In genomic region chr11:100391081-100391883, GRCm38 (mm10) we compare ENCODE assay signal across 8 mouse cellular contexts. TPM values are rescaled to one million over a fixed set of nuclear protein-coding genes. Genes with fewer than 3 reads are reported as not detected.
DNase-seq lines count a peak whose midpoint lies in the region; ATAC-seq lines count a peak whose summit lies in the region.

No protein-coding gene starts in this region.

- WGBS in hindbrain, embryonic 15.5 days: 59% methylated on average over 9 of the region's 9 CpGs
- 71% methylated on average over 9 of the region's 9 CpGs for WGBS in liver, embryonic 11.5 days
- WGBS in neural tube, embryonic 15.5 days: 60% methylated on average over 9 of the region's 9 CpGs

- no peaks in the 10 kb centered on the region for H3K36me3 ChIP-seq in hindbrain, embryonic 15.5 days
- no peaks in the 10 kb centered on the region; the same call in 1 of the 2 replicates for H3K36me3 ChIP-seq in liver, embryonic 11.5 days (ENCODE audit: control insufficient read depth, insufficient read depth, low read length)
- H3K36me3 ChIP-seq in neural tube, embryonic 15.5 days: no peaks in the 10 kb centered on the region

- H3K9me3 ChIP-seq in hindbrain, embryonic 15.5 days: no peaks in the 10 kb centered on the region
- no peaks in the 10 kb centered on the region for H3K9me3 ChIP-seq in liver, embryonic 11.5 days (ENCODE audit: control insufficient read depth, low read length)
- no peaks in the 10 kb centered on the region for H3K9me3 ChIP-seq in neural tube, embryonic 15.5 days (replicated peaks)

- H3K4me3 ChIP-seq in hindbrain, embryonic 15.5 days: no peak overlapping the region
- H3K4me3 ChIP-seq in liver, embryonic 11.5 days (ENCODE audit: low read depth, low read length): no peak overlapping the region
- no peak overlapping the region for H3K4me3 ChIP-seq in neural tube, embryonic 15.5 days (replicated peaks)

- H3K4me2 ChIP-seq in hindbrain, embryonic 15.5 days: no peak overlapping the region
- H3K4me2 ChIP-seq in liver, embryonic 11.5 days: peak overlapping the region; percentile 37
- H3K4me2 ChIP-seq in neural tube, embryonic 15.5 days: no peak overlapping the region

- peak; percentile 43; the same call in 1 of the 2 replicates for ATAC-seq in hindbrain, embryonic 15.5 days (ENCODE audit: low FRiP score, low read depth)
- ATAC-seq in liver, embryonic 11.5 days (replicated peaks; ENCODE audit: low FRiP score): peak; percentile 24; the same call in 1 of the 2 replicates
- peak; percentile 37; the same call in 1 of the 2 replicates for ATAC-seq in neural tube, embryonic 15.5 days (ENCODE audit: low FRiP score)

- DNase-seq in ovary, adult 18-20 months (ENCODE audit: low spot score): peak; percentile 72
- no peak for DNase-seq in ovary, postnatal 10 days (ENCODE audit: low spot score)
- peak; percentile 86 for DNase-seq in gastrocnemius, postnatal 14 days
- DNase-seq in liver, embryonic 11.5 days (ENCODE audit: low spot score): no peak
- no peak for DNase-seq in left cerebral cortex, adult 18-20 months (ENCODE audit: low spot score in 2 of 2)
- DNase-seq in layer of hippocampus, adult 9-10 months (ENCODE audit: low spot score): no peak

- intact Hi-C loops in gastrocnemius, postnatal 14 days (cut with DNase I; ENCODE audit: low total_unique reads): no loop called here

- no peak overlapping the region; the same call in 1 of the 2 replicates for H3K27ac ChIP-seq in hindbrain, embryonic 15.5 days (replicated peaks)
- H3K27ac ChIP-seq in liver, embryonic 11.5 days (ENCODE audit: low read depth, low read length): peak overlapping the region; percentile 38
- H3K27ac ChIP-seq in neural tube, embryonic 15.5 days (replicated peaks): peak overlapping the region; percentile 49; the same call in 1 of the 2 replicates

- H3K9ac ChIP-seq in hindbrain, embryonic 15.5 days: no peak overlapping the region
- H3K9ac ChIP-seq in liver, embryonic 11.5 days (ENCODE audit: low read depth, low read length): no peak overlapping the region
- H3K9ac ChIP-seq in neural tube, embryonic 15.5 days (replicated peaks): no peak overlapping the region

- H3K27me3 ChIP-seq in hindbrain, embryonic 15.5 days: no peaks in the 10 kb centered on the region
- no peaks in the 10 kb centered on the region for H3K27me3 ChIP-seq in liver, embryonic 11.5 days (replicated peaks; ENCODE audit: control insufficient read depth, insufficient read depth, low read length)
- H3K27me3 ChIP-seq in neural tube, embryonic 15.5 days (replicated peaks): 0 out of 2 replicates have a peak, but pooled peaks cover 3% of the 10 kb centered on the region

- peaks cover 53% of the 10 kb centered on the region for H3K4me1 ChIP-seq in hindbrain, embryonic 15.5 days (replicated peaks)
- H3K4me1 ChIP-seq in liver, embryonic 11.5 days (replicated peaks; ENCODE audit: control insufficient read depth, insufficient read depth, low read length): peaks cover 52% of the 10 kb centered on the region
- H3K4me1 ChIP-seq in neural tube, embryonic 15.5 days: peaks cover 62% of the 10 kb centered on the region

RNA-seq across cellular contexts. Expression of gene Jup, which starts 6.3 kb away (rescaled TPM):
- total RNA-seq in gastrocnemius, postnatal 14 days (2021): 10 to 100 TPM; 88.5 to 89.4 TPM
- 73.2 and 78.1 TPM in 2 replicates for polyA plus RNA-seq in hindbrain, embryonic 15.5 days (2015; fragmentation: Nextera tagmentation; extraction: Ambion mirVana)
- 38.8 and 41.6 TPM in 2 replicates for polyA plus RNA-seq in liver, embryonic 11.5 days (2014; fragmentation: Nextera tagmentation; extraction: Ambion mirVana)
- 58.2 and 74.6 TPM in 2 replicates for polyA plus RNA-seq in neural tube, embryonic 15.5 days (2015; fragmentation: Nextera tagmentation; extraction: Ambion mirVana)
- total RNA-seq in left cerebral cortex, adult 18-20 months (2021): 10 to 100 TPM; 47.2 to 49.3 TPM

RNA-seq across cellular contexts. Expression of gene P3h4, which starts 23.4 kb away (rescaled TPM):
- total RNA-seq in gastrocnemius, postnatal 14 days (2021): 10 to 100 TPM; 10.9 to 12.0 TPM
- polyA plus RNA-seq in hindbrain, embryonic 15.5 days (2015; fragmentation: Nextera tagmentation; extraction: Ambion mirVana): 21.2 and 25.5 TPM in 2 replicates
- 24.5 and 25.8 TPM in 2 replicates for polyA plus RNA-seq in liver, embryonic 11.5 days (2014; fragmentation: Nextera tagmentation; extraction: Ambion mirVana)
- 24.3 and 24.4 TPM in 2 replicates for polyA plus RNA-seq in neural tube, embryonic 15.5 days (2015; fragmentation: Nextera tagmentation; extraction: Ambion mirVana)
- 10 to 100 TPM; 10.4 to 11.3 TPM for total RNA-seq in left cerebral cortex, adult 18-20 months (2021)

RNA-seq across cellular contexts. Expression of gene Fkbp10, which starts 24.2 kb away (rescaled TPM):
- 10 to 100 TPM; 26.1 to 31.3 TPM for total RNA-seq in gastrocnemius, postnatal 14 days (2021)
- polyA plus RNA-seq in hindbrain, embryonic 15.5 days (2015; fragmentation: Nextera tagmentation; extraction: Ambion mirVana): 26.6 and 27.1 TPM in 2 replicates
- polyA plus RNA-seq in liver, embryonic 11.5 days (2014; fragmentation: Nextera tagmentation; extraction: Ambion mirVana): 39.9 and 43.2 TPM in 2 replicates
- polyA plus RNA-seq in neural tube, embryonic 15.5 days (2015; fragmentation: Nextera tagmentation; extraction: Ambion mirVana): 29.8 and 38.9 TPM in 2 replicates
- 1 to 10 TPM; 4.3 to 6.6 TPM for total RNA-seq in left cerebral cortex, adult 18-20 months (2021)

RNA-seq across cellular contexts. Expression of gene Hap1, which starts 35.4 kb away (rescaled TPM):
- total RNA-seq in gastrocnemius, postnatal 14 days (2021): under 1 TPM; 0.66 to 0.82 TPM
- 253 and 256 TPM in 2 replicates for polyA plus RNA-seq in hindbrain, embryonic 15.5 days (2015; fragmentation: Nextera tagmentation; extraction: Ambion mirVana)
- polyA plus RNA-seq in liver, embryonic 11.5 days (2014; fragmentation: Nextera tagmentation; extraction: Ambion mirVana): 0.82 and 1.5 TPM in 2 replicates
- 233 and 264 TPM in 2 replicates for polyA plus RNA-seq in neural tube, embryonic 15.5 days (2015; fragmentation: Nextera tagmentation; extraction: Ambion mirVana)
- 100 to 1,000 TPM; 147 to 179 TPM for total RNA-seq in left cerebral cortex, adult 18-20 months (2021)

RNA-seq across cellular contexts. Expression of gene Nt5c3b, which starts 50.3 kb away (rescaled TPM):
- total RNA-seq in gastrocnemius, postnatal 14 days (2021): 10 to 100 TPM; 13.2 to 13.3 TPM
- 112 and 114 TPM in 2 replicates for polyA plus RNA-seq in hindbrain, embryonic 15.5 days (2015; fragmentation: Nextera tagmentation; extraction: Ambion mirVana)
- 70.4 and 74.0 TPM in 2 replicates for polyA plus RNA-seq in liver, embryonic 11.5 days (2014; fragmentation: Nextera tagmentation; extraction: Ambion mirVana)
- 118 and 121 TPM in 2 replicates for polyA plus RNA-seq in neural tube, embryonic 15.5 days (2015; fragmentation: Nextera tagmentation; extraction: Ambion mirVana)
- total RNA-seq in left cerebral cortex, adult 18-20 months (2021): 10 to 100 TPM; 47.2 to 53.8 TPM

Comparison
In these comparisons a context has a peak if more than half of its experiments do, and no peak if none do; other contexts are left out.
1. DNase-seq: peak in ovary, adult 18-20 months (single experiment) and gastrocnemius, postnatal 14 days (single experiment); none in ovary, postnatal 10 days (single experiment), liver, embryonic 11.5 days (single experiment), left cerebral cortex, adult 18-20 months (0 of 2) and layer of hippocampus, adult 9-10 months (single experiment).
2. Peak in every context shown above with its lines, with median percentiles within 50 percentile points of each other: ATAC-seq.